Mouse (Mus musculus) bone marrow, adult 2 months (tissue): Measurements from ENCODE around the gene Exosc5.

Experiments
- CTCF ChIP-seq: fragments of 200-500 bp; IDR thresholded peaks from 2 replicates; pipeline ENCODE4 v1.5.1; 2011; ENCODE audit warnings: low read length, control low read depth; ENCODE audit not compliant: control insufficient read depth, insufficient read depth
- POLR2A ChIP-seq: fragments of 200-500 bp; IDR thresholded peaks from 2 replicates; pipeline ENCODE4 v1.6.1; 2011; ENCODE audit warnings: low read depth, mild to moderate bottlenecking, control low read depth, low read length, borderline replicate concordance; ENCODE audit not compliant: control insufficient read depth

DNA sequence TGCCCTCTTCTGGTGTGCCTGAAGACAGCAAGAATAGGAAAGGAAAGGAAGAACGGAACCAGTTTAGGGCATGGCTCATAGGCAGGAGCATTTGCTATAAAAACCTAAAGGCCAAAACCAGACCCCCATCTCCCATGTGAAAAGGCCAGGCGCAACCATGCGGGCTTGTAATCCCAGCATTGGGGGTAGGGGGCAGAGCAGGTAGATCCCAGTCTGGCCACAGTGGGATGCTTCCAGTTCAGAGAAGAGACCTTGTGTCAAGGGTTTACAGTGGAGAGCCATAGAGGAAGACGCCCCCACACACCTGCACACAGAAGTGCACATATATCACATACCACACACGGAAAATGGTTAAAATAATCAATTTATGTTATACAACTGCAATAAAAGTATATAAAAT, 44.9 kb upstream of the Exosc5 start:
- TF ChIP-seq POLR2A (no peak), CTCF (no peak)
